Mouse (Mus musculus) adipocyte (in vitro differentiated cells): ENCODE data around the gene Fndc11.
"Not testable (repeated sequence)": the region's sequence is repeated elsewhere in the genome, so short reads cannot be mapped to it uniquely, and the experiment has no call there.

Experiments used
- DNase-seq: peaks from one replicate; pipeline ENCODE4 v3.0.0-alpha.2; 2016; ENCODE audit warnings: low spot score

Gene Fndc11

DNA sequence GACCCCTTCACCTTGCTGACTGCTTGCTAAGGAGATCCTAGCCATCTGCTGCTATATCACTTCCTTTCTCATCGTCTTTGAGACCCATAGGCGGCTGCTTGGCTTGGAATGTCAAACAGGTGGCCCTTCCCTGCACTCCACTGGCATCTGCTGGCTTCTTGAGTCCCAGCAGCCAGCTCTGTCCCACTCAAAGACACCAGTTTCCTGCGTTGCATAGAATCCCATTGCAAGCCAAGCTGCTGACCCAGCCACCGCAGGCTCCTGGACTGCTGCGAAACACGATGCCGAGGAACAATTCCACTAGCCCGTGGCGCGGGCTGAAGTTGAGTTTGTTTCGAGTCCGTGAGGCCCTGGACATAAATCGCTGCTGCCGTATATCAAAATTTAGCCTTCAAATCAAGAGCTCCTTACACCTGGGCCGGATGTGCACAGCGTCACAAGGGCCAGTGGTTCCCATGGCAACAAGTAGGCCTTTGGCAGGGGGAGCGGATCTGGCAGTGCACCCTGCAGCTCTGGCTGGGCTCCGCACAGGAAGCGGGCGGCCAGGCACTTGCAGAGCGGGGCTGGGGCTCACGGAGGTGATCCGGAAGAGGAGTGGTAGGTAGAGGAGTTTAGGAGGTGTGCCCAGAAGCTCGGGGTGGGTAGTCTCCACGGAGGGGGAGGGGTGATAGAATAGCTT is at the start of gene Fndc11:
TSS of gene Fndc11 (plus strand) at position 476 of the 679 bp plus-strand sequence.
- DNase-seq = no peak

DNA sequence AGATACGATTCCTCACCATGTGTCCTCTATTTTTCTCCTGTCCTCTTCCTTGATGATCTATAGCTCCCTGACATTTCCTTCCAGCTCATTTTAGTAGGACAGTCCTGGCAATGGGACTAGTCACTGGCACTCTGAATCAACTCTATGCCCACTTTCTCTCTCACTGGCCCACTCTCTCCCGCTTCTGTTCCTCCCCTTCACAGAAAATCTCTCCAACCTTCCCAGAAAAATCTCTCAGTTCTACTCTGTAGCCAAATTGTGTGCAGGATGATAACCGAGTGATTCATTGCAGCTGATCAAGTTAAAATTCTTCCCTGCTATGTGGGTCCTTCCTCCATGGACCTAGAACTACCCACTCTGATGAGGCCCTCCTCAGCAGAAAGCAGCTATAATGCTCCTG is 45.2 kb upstream of the Fndc11 start:
- no peak for DNase-seq

DNA sequence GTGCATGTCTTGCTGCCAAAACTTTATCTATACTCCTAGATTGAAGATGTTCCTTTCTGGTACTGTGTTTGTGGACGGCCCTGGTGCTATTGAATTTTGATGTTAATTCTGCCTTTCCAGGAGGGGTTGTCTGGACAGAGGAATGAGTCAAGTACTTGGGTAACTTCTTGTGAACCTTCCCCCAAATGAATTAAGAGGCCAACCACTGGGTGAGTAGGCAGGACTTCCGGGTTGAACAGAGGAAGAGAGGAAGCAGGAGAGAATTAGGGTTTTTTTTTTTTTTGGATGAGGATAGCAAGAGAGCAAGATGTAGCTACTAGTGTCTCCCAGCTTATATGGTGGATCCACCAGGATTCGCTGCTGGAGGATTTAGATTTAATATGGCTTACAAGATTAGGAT is 41.8 kb upstream of the Fndc11 start:
- peak; percentile 49 for DNase-seq

DNA sequence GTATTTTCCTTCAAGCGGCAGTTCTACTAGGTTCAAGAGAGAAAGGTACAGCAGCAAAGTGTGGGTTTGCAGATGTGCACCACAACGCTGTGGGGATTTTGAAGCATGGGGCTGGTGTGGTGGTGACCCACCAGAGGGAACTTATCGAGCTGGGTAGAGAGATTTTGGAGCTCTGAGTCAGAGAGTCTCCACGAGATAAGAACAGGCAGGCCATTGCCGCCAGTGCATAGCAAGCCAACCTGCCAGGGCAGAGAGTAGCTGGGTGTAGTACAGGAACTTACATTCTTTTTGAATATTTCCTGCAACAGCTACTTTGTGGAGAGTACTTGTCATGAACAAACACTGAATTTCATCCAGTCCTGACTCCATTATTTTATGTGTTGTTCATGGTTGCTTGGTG is 41.3 kb upstream of the Fndc11 start:
- no peak for DNase-seq

DNA sequence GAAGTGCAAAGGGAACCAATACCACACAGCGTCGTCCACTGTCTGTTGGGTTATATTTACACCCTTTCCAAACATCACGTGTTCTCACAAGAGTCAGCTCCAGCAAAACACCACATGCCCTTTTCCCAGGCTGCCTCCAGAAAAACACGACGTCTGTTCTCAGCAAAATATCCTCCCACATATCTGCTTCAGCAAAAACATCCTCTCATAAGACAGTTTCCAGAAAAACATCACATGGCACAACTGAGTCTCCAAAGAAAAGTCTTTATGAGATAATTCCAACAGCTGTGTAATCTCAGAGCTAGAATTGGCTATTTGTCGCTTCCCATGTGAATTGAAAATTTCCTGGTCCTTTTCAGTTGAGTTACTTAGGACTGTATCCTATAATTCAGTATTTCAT is 38.9 kb upstream of the Fndc11 start:
- DNase-seq = no peak

DNA sequence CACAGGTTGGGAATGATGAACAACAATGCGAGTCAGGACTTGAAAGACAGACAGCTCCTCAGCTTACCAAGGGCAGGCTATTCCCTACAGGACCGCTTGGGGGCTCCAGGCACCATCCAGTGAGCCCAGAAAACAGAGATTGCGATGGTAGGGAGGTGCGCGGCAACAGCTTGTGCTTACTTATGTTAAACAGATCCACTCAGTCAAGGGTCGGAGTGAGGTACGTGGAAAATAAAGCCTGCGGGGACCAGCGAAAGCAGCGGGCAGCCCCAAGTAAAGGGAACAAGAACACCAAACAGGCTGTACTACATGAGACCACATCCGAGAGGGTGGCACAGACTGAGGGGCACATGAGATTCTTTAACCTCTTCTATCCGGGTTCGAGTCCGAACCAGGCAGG is 33.2 kb upstream of the Fndc11 start:
- peak; percentile 96 for DNase-seq

DNA sequence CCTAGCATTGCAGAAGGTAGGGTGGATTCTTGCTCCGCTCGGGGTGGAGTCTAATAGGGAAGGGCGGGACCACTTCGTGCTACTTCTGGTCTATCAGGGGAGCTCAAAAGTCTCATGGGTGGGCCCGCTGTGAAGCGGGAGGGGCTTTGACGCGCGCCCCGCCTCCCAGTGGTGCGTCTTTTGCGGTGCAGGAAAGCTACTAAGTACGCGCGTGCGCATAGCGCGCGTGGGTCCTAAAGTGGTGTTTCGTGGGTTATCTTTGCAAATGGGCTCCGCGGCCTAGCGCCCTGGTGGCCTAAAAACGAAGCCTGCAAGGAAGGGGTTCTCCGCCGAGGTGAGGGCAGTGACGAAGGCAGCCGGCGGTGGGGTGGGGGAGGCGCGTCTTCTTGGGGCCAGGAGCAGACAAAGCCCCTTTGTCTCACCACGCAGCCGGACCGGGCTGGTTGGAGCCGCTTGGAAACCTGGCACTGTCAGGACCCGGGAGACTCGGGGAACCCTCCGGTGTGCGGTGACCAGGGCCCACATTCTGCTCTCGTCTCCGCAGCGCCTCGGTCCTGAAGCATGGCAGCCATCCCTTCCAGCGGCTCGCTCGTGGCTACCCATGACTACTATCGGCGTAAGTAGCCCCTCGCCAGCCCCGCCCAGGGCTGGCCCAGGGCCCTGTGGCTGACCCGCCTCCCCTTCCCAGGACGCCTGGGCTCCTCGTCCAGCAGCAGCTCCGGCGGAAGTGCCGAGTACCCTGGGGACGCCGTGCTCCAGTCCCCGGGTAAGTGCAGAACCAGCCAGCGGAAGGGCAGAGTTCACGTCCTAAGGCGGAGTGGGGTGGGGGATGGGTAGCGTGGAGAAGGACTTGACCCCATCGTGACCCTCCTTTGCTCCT is 32.5 kb upstream of the Fndc11 start, which contains the start of gene Ppdpf:
TSS of gene Ppdpf (plus strand) at position 127 of the 880 bp plus-strand sequence.
- DNase-seq = peak; percentile 95

DNA sequence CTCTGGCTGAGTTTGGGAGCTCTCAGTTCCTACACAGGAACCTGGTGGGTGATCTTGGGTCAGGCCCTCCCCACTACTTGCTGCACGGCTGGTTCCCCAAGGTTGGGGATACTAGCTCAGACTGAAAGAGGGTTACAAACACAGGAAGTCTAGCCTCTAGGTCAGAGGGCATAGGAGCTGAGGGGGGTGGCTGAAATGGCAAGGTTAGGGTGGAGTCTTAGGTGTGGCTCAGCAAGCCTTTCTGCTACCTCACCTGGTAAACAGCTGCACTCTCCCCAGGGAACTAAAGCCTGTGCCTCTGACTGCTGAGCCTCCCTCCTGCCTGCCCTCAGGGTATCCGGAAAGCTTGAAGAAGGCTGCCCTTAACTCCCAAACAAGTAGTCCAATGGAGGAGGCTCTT is 31.1 kb upstream of the Fndc11 start:
- no peak for DNase-seq

DNA sequence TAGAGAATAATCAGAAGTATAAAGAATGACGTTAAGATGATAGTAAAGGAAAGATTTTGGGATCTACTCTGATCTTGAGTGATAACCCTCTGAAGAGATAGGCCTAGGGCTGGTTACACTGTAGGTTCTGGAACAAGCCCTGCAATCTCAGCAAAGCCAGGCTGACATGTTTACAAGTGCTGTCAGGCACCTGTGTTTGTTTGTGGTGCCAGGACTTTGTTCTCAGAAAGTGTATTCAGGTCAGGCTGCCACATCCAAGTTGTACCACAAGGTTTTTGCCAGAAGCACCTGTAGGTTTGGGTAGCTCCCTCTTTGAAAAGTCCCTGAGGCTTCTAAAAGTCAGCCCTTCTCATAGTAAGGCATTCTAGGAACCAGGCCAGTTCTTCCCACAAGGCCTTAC is 30.5 kb upstream of the Fndc11 start:
- DNase-seq = no peak

DNA sequence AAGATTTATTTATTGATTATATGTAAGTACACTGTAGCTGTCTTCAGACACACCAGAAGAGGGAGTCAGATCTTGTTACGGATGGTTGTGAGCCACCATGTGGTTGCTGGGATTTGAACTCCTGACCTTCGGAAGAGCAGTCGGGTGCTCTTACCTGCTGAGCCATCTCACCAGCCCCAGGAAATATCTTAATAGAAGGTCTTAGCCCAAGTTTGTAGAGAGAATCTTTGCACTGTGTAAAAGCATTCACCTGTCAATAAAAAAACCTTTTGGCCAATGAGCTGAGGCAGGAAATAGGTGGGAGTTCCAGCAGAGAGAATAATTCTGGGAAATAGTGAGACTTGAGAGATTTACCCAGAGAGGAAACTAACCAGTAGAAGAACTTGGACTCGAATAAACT is 28.4 kb upstream of the Fndc11 start:
- not testable (repeated sequence) for DNase-seq

DNA sequence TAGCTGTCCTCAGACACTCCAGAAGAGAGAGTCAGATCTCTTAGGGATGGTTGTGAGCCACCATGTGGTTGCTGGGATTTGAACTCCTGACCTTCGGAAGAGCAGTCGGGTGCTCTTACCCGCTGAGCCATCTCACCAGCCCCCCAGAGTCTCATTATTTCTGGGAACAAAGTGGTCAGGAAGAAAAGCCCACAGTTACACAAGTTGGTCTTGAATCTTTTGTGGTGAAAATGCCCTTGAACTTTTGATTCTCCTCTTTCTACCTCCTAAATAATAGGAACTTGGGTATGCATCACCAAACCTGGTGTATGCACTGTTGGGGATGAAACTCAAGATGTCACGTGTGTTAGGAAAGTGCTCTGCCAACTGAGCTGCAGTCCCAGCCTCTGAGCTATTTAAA is 27.9 kb upstream of the Fndc11 start:
- no peak for DNase-seq

DNA sequence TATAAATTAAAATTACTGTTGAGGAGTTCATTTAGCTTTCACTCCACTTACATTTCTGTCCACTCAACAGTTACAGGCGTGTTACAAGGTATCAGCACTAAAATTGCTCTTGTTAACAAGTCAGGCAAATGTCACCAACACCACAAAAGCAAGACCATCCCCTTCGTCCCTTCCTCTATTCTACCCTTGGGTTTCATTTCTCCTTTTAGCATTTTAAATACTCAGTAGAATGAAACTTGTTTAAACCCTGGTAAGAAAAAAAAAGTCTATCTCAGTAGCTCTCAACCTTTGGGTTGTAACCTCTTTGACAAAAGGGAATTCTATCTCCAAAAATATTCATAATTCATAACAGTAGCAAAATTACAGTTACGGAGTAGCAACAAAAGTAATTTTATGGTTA is 26.8 kb upstream of the Fndc11 start:
- no peak for DNase-seq

DNA sequence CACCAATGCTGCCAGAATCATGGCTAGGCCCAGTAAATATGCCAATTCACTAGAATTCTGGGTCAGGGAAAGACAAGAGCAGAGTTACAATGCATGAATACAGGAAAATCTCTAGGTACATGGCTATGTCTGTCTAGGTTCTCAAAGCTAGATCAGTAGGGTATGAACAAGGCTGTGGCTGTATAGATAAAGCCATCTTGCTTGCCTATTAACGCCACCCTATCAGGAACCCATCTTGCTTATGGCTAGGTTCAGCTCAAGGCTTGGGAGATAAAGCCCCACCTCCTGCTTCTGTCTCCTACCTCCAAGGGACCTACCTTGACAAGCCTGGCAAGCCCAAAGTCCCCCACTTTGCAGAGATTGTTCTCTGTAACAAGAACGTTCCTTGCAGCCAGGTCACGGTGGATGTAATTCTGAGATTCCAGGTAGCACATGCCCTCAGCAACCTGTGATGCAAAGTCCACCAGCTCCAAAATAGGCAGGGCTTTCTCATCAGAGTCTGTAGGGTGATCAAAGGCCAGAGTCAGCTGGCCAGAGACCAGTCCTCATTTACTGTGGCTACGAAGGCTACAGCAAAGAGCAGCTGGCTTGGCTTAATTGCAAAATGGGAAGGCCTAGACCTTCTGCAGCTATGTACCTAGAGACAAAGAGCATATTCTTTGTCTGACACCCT is 23.0 kb upstream of the Fndc11 start:
- DNase-seq = no peak

DNA sequence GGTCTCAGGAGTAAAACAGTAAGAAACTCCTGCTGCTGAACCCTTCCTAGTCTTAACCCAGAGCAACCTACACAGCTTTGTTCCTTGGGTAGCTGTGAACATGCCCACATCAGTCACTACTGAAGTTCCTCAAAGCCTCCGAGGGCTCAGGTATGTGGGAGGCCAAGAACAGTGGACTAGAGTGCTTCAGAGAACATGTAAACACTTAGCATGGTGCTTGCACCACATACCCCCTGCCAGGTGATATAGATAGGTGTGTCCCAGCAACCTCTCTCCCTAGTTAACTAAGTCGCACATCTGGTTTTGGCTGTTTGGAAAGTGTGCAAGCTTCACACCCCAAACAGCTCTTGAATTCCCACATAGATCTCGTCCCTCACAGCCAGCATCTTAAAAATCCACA is 18.2 kb upstream of the Fndc11 start:
- no peak for DNase-seq

DNA sequence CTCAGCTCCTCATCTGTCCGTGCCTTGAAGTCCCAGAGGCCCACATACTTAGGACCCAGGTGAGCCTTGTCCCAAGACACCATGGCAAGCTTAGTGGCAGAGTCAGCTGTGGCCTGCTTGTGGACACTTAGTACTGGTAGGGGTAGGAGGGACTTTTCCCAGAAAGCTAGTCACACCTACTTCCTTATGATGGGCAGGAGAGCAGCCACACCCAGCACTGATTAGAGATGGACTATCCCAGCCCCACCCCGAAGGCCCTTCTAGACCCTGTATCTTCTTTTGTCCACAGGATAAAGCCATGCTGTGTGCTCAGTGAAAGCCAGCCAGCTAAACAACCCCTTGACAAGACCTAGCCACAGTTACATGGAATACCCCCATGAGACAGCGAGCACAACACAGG is 17.4 kb upstream of the Fndc11 start, which contains the start of gene Ptk6:
TSS of gene Ptk6 (minus strand) at position 368 of the 400 bp plus-strand sequence.
- DNase-seq = no peak

DNA sequence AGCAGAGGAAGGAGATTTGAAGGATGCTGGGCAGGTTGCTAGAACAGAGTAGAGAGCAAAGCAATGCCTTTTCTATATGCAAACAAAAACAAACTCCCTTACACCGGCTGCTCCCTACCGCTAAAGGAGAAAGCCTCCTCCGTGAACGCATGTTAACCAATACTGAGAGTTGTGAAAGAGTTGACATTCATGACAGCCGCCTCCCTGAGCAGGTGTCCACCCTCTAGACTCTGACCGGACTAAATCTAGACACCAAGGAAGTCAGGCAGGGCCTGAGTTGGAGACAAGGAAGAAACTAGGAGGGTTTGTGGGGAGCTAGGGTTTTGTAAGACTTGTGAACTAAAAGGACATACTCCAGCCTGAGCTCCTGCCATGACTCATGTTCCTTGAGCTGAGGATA is 16.9 kb upstream of the Fndc11 start:
- DNase-seq = no peak

DNA sequence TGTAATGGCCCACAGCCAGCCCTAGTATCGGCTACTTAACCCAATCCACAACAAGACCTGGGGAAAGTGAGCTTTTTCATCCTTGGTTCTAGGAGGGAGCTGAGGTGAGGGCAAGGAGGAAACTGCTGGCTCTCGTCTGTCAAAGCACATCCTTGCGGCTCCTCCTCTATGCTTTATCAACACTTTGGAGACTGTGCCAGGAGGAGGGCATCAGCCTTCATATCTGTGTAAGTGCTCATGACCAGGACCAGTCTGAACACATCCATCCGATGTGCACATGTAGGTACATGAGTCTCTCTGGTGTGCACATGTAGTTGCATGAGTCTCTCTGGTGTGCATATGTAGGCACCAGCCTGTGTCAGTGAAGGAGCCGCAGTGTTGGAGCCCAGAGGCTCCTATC is 14.1 kb upstream of the Fndc11 start:
- DNase-seq = no peak

DNA sequence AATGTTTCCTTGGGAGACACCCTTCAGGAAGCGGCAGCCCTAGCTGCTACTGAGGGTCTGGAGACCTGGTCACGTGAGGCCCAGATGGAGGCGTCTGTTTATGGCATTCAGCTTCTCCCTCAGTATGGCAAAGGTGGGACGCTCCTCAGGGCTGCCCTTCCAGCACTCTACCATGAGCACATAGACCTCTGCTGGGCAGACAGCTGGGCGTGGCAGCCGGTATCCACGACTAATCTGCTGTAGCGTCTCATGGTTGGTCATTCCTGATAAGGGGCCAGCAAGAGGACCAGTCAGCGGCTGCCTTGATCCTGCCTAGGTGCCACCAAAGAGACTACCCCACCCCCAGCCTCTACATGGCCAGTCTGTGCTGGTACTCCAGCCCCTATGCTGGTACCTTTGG is 13.7 kb upstream of the Fndc11 start:
- DNase-seq = no peak

DNA sequence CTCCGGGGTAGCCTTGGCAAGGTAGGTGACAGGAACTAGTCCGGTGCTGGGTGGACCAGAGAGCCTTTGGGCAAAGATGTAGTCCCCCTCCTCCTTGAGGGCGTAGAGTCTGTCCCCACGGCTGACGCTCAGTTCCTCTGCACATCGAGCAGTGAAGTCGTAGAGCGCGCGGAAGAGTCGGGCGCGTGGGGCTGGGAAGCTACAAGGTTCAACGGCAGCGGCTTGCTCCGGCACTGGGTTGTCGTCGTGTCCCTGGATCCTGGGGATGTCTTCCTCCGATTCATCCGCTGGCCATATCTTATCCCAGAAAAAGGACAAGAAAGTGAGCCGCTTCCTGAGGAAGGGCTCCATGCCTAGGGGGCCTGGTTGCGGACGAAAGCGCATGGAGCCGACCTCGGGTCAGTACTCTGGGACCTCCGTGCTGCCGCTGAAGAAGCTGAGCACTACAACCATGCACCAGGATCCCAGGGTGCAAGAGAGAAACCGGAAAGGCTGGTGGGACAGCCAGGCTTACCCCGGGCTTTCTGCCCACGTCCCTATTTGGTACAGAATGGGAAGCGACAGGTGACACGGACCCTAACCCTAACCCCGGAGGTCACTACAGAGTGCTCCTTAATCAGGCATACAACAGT is 7.3 kb upstream of the Fndc11 start:
- no peak for DNase-seq

DNA sequence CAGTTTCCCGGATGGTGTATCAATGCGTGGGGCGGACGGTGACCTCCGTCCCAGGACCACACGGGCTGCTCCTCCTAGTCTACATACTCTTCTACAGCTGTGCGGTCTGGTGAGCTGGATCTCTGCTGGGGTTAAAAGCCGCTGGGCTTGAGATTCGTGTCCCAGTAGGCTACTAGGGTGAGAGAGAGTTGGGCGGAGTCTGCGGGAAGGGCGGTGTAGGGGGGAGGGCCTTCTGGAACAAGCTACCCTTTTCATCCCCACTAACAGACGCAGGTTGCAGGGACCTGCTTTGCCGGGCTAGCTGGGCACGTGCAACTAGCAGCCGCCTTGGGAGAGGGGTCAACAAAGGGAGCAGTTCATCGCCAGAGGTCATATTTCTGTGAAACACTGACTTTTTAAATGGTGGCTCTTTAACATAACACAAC is 6.8 kb upstream of the Fndc11 start, which contains the start of gene Srms:
TSS of gene Srms (minus strand) at position 165 of the 425 bp plus-strand sequence.
- DNase-seq = no peak

DNA sequence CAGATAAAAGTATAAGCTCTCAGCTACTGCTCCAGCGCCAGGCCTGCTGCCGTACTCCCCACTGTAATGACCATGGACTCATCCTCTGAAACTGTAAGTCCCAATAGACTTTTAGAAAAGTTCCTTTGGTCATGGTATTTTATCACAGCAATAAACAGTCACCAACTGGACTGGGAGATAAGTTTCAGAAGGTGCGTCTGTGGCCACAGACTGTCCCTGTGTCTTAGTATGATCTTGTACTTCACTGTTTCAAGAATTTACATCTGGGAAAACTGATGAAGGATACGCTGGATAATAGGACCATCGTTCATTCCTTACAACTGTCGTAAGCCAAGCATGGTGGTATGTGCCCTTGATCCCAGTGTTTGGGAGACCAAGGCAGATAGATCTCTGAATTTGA is 3.8 kb upstream of the Fndc11 start:
- DNase-seq = no peak

DNA sequence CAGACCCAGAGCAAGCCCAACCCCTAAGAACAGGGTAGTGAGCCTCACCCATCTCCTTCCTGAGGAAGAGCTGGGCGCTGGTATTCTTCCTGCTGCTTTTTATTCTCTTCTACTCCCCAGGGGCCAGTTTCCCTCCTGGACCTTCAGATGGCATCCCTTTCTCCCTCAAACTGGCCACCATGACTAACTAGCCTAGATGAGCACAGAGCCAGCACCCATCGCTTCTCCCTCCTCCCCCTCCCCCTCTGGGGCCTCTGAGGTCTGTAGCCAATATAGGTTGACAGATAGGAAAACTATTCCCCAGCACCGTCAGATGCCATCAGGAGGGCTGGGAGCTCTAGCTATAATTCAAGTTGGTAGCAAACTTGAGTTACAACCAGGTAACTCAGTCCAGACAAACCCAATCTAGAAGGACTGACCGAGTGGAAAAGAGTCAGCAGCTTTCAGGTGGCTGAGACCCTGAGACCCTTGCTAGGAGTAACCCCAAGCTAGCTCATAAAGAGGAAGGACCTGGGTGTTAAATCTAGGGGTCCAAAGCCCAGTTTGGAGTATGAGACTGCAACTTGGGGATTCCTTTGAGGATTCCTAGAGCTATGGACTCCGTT is 830 bp upstream of the Fndc11 start:
- no peak for DNase-seq
